Mouse (Mus musculus): ENCODE results near the gene Ltk.

Ltk gene

GRCm38 (mm10) chr2:119703171-119703570 is 57.1 kb downstream of the Ltk start:
- no peak for ATAC-seq (ENCODE audit: low TSS enrichment)

All from frontal cortex, adult (tissue).